In the genomic region with DNA sequence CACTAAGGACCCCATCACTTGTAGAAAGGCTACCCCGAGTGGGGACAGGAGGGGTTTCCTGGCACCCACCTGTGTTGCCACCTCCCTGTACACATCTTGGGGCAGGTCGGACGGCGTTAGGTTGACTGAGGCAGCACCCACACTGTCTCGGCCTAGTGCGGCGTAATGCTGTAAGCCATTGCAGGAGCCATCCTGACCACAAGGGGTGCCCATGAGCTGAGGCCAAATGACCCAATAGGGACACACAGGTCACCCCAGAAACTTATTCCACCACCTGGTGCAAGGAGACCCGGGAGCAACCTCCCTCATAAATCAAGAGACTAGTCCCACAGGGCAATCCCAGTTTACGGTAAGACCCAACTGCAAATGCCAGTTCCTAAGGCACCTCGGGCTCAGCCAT, we compare ENCODE assay signal across 10 mouse cellular contexts. TPM values are rescaled to one million over a fixed set of nuclear protein-coding genes. Genes with fewer than 3 reads are reported as not detected.
A peak's percentile ranks its signal among the peaks of the same experiment; 100 is the strongest.
DNase-seq lines count a peak whose midpoint lies in the region; ATAC-seq and TF ChIP-seq lines count a peak whose summit lies in the region.
"Had no signal": no experiment of that assay in that cellular context is flagged by ENCODE, and none has a peak within 500 bp of the region (broad histone marks: within the 10 kb centered on the region; RNA-seq: fewer than 3 reads in every experiment).

No protein-coding gene starts in this region.

- WGBS in thymus, adult 2 months = 97% methylated on average over 10 of the region's 10 CpGs
- WGBS in intestine, embryonic 16.5 days = 90% methylated on average over 10 of the region's 10 CpGs

- no peaks in the 10 kb centered on the region for H3K27me3 ChIP-seq in thymus, adult 2 months (ENCODE audit: control insufficient read depth, insufficient read depth, low read length)
- no peaks in the 10 kb centered on the region for H3K27me3 ChIP-seq in intestine, embryonic 16.5 days (replicated peaks; ENCODE audit: control insufficient read depth, insufficient read depth, low read length)

- no peak for TF ChIP-seq POLR2A in thymus, adult 2 months (IDR thresholded peaks at IDR 0.05; ENCODE audit: control insufficient read depth, extremely low read depth, insufficient read depth, low read length, poor library complexity)

- no peak overlapping the region for H3K9ac ChIP-seq in intestine, embryonic 16.5 days (ENCODE audit: low read depth, low read length)
- H3K9ac ChIP-seq: midbrain, embryonic 13.5 days had no signal

- peaks cover 61% of the 10 kb centered on the region for H3K9me3 ChIP-seq in intestine, embryonic 16.5 days (ENCODE audit: control insufficient read depth, low read length)

- no peak overlapping the region for H3K27ac ChIP-seq in thymus, adult 2 months (ENCODE audit: control insufficient read depth, insufficient read depth, low read length)
- no peak overlapping the region for H3K27ac ChIP-seq in intestine, embryonic 16.5 days (ENCODE audit: low read length)
- H3K27ac ChIP-seq: midbrain, embryonic 13.5 days had no signal

- H3K36me3 ChIP-seq in thymus, adult 2 months (ENCODE audit: control insufficient read depth, insufficient read depth, low read length) = peaks cover 42% of the 10 kb centered on the region
- H3K36me3 ChIP-seq in intestine, embryonic 16.5 days (ENCODE audit: control insufficient read depth, insufficient read depth, low read length) = peaks cover 89% of the 10 kb centered on the region

- no peaks in the 10 kb centered on the region for H3K4me1 ChIP-seq in thymus, adult 2 months (replicated peaks; ENCODE audit: control insufficient read depth, insufficient read depth, low read length)
- H3K4me1 ChIP-seq in intestine, embryonic 16.5 days (ENCODE audit: control insufficient read depth, insufficient read depth, low read length) = 0 out of 2 replicates have a peak, but pooled peaks cover 2% of the 10 kb centered on the region

- ATAC-seq in granulocyte monocyte progenitor cell, adult 5-6 weeks (replicated peaks; ENCODE audit: poor library complexity, severe bottlenecking) = peak; percentile 62
- ATAC-seq in intestine, embryonic 16.5 days = no peak
- ATAC-seq: midbrain, embryonic 13.5 days had no signal

- no peak overlapping the region for H3K4me3 ChIP-seq in thymus, adult 2 months (ENCODE audit: control insufficient read depth, insufficient read depth, low read length)
- H3K4me3 ChIP-seq in intestine, embryonic 16.5 days (ENCODE audit: low read length) = no peak overlapping the region
- H3K4me3 ChIP-seq: midbrain, embryonic 13.5 days had no signal

- H3K4me2 ChIP-seq in intestine, embryonic 16.5 days (ENCODE audit: low read depth, low read length) = no peak overlapping the region
- H3K4me2 ChIP-seq: midbrain, embryonic 13.5 days had no signal

- TF ChIP-seq CTCF in thymus, adult 2 months (IDR thresholded peaks at IDR 0.05; ENCODE audit: borderline replicate concordance, control insufficient read depth, extremely low read depth, insufficient read depth, low read length, poor library complexity) = peak; percentile 57; the same call in 1 of the 2 replicates

- peak; percentile 45 for DNase-seq in kidney, adult 9 months
- DNase-seq in kidney, postnatal 4 days = no peak
- DNase-seq in thymus, adult 2 months = peak; percentile 34
- no peak for DNase-seq in thymus, adult 18-20 months
- no peak for DNase-seq in right cerebral cortex, postnatal 10 days (ENCODE audit: low spot score in 2 of 2)
- DNase-seq: left cerebral cortex, postnatal 4 days had no signal

RNA-seq across cellular contexts. Expression of gene Polrmt, which starts 8.1 kb away (rescaled TPM):
- polyA plus RNA-seq in thymus, adult 2 months (2012; rRNA removed) = 104 and 109 TPM in 2 replicates
- total RNA-seq in granulocyte monocyte progenitor cell, adult 5-6 weeks (2014; fragmentation: Nextera tagmentation) = 28.6 and 56.2 TPM in 2 replicates
- 12.7 and 14.0 TPM in 2 replicates for total RNA-seq in granulocyte monocyte progenitor cell, adult 5-6 weeks (2017)
- 38.8 and 40.5 TPM in 2 replicates for polyA plus RNA-seq in intestine, embryonic 16.5 days (2015; fragmentation: Nextera tagmentation; extraction: Ambion mirVana)

RNA-seq across cellular contexts. Expression of gene Fgf22, which starts 16.6 kb away (rescaled TPM):
- polyA plus RNA-seq in thymus, adult 2 months (2012; rRNA removed) = not detected in 2 replicates
- not detected in 2 replicates for total RNA-seq in granulocyte monocyte progenitor cell, adult 5-6 weeks (2014; fragmentation: Nextera tagmentation)
- not detected in 2 replicates for total RNA-seq in granulocyte monocyte progenitor cell, adult 5-6 weeks (2017)
- 0.26 TPM in 1 of 2 replicates, not detected in the other for polyA plus RNA-seq in intestine, embryonic 16.5 days (2015; fragmentation: Nextera tagmentation; extraction: Ambion mirVana)
- total RNA-seq: heart, adult 8-10 months had no signal

RNA-seq across cellular contexts. Expression of gene Hcn2, which starts 21.8 kb away (rescaled TPM):
- polyA plus RNA-seq in thymus, adult 2 months (2012; rRNA removed) = 3.1 and 4.7 TPM in 2 replicates
- 0.28 TPM in 1 of 2 replicates, not detected in the other for total RNA-seq in granulocyte monocyte progenitor cell, adult 5-6 weeks (2014; fragmentation: Nextera tagmentation)
- total RNA-seq in granulocyte monocyte progenitor cell, adult 5-6 weeks (2017) = 0.39 TPM in 1 of 2 replicates, not detected in the other
- 0.04 TPM in 1 of 2 replicates, not detected in the other for polyA plus RNA-seq in intestine, embryonic 16.5 days (2015; fragmentation: Nextera tagmentation; extraction: Ambion mirVana)

RNA-seq across cellular contexts. Expression of gene Rnf126, which starts 28.5 kb away (rescaled TPM):
- polyA plus RNA-seq in thymus, adult 2 months (2012; rRNA removed) = 375 and 472 TPM in 2 replicates
- 32.1 and 64.5 TPM in 2 replicates for total RNA-seq in granulocyte monocyte progenitor cell, adult 5-6 weeks (2014; fragmentation: Nextera tagmentation)
- total RNA-seq in granulocyte monocyte progenitor cell, adult 5-6 weeks (2017) = 17.3 and 28.2 TPM in 2 replicates
- 39.7 and 56.6 TPM in 2 replicates for polyA plus RNA-seq in intestine, embryonic 16.5 days (2015; fragmentation: Nextera tagmentation; extraction: Ambion mirVana)

RNA-seq across cellular contexts. Expression of gene Bsg, which starts 34.0 kb away (rescaled TPM):
- 345 and 396 TPM in 2 replicates for polyA plus RNA-seq in thymus, adult 2 months (2012; rRNA removed)
- 253 and 319 TPM in 2 replicates for total RNA-seq in granulocyte monocyte progenitor cell, adult 5-6 weeks (2014; fragmentation: Nextera tagmentation)
- 278 and 345 TPM in 2 replicates for total RNA-seq in granulocyte monocyte progenitor cell, adult 5-6 weeks (2017)
- 1,158 and 1,189 TPM in 2 replicates for polyA plus RNA-seq in intestine, embryonic 16.5 days (2015; fragmentation: Nextera tagmentation; extraction: Ambion mirVana)

Comparison
In these comparisons a context has a peak if more than half of its experiments do, and no peak if none do; other contexts are left out.
1. DNase-seq: peak in kidney, adult 9 months (single experiment) and thymus, adult 2 months (single experiment); none in kidney, postnatal 4 days (0 of 2), thymus, adult 18-20 months (0 of 2) and right cerebral cortex, postnatal 10 days (0 of 2).